Mouse (Mus musculus) ES-E14 (cell line): ENCODE data around the gene Mthfd2l.

ENCODE experiments used
- CHD2 ChIP-seq: IDR thresholded peaks from 2 replicates; pipeline ENCODE4 v1.6.1; 2014; ENCODE audit warnings: mild to moderate bottlenecking, low read depth, low read length, inconsistent platforms
- HCFC1 ChIP-seq: IDR thresholded peaks from 2 replicates; pipeline ENCODE4 v1.6.1; 2012; ENCODE audit warnings: low read length, inconsistent platforms, borderline replicate concordance; ENCODE audit not compliant: insufficient read depth
- MAFK ChIP-seq: IDR thresholded peaks from 2 replicates; pipeline ENCODE4 v1.6.1; 2014; ENCODE audit warnings: mild to moderate bottlenecking, low read depth, low read length, inconsistent platforms; ENCODE audit not compliant: insufficient read depth
- ZC3H11A ChIP-seq: IDR thresholded peaks from 2 replicates; pipeline ENCODE4 v1.6.1; 2012; ENCODE audit warnings: low read depth, mild to moderate bottlenecking, inconsistent platforms, low read length, borderline replicate concordance
- ZNF384 ChIP-seq: IDR thresholded peaks from 2 replicates; pipeline ENCODE4 v1.6.1; 2012; ENCODE audit warnings: low read depth, low read length, inconsistent platforms

DNA sequence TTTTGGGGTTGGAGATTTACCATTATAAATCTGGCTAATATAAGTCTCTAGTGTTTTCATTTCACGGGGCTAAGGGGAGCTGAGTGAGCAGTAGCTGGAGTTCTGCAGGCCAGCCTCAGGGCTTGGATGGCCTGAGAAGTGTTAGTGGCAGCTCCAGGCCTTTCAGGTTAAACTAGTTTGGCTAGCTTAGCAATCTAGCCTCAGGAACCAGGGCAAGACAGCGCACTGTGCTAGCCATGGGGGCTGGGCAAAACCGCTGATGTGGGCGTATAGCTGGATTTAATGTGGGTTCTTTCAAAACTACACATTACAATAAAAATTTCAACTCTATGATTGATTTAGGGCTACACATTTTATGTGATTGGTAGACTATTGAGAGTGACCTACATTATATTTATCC is 8.0 kb upstream of the Mthfd2l start:
- TF ChIP-seq MAFK (no peak), ZC3H11A (no peak), HCFC1 (no peak), CHD2 (no peak), ZNF384 (no peak)
